Mouse (Mus musculus) activated CD4-positive, CD25-positive, alpha-beta regulatory T cell, adult 4 months (primary cell): ENCODE measurements around the gene Polr2l. TPM values are rescaled to one million over a fixed set of nuclear protein-coding genes. Genes with fewer than 3 reads are reported as not detected.

Experiments
- ATAC-seq: one replicate; pipeline ENCODE4 v1.8.0; 2017
- polyA plus RNA-seq, 2 experiments: library from polyadenylated mRNA; unstranded; fragments of 100-300 nt; shearing (Covaris generic); gene quantifications; one replicate each; pipeline ENCODE4 v1.2.1; 2017

Polr2l gene
- polyA plus RNA-seq, 2 experiments from 2014 or later: 22.3 to 22.6 TPM

- peak; percentile 58 for ATAC-seq
Measured at GRCm38 (mm10) chr7:141467230-141468030, 7.5 kb downstream of the Polr2l start, which contains the start of gene Cd151. Gene Cd151, plus strand, starts transcription at chr7:141467392.

GRCm38 (mm10) chr7:141466607-141467148 lies 8.3 kb downstream of the Polr2l start:
- no peak for ATAC-seq

- no peak for ATAC-seq
Measured at GRCm38 (mm10) chr7:141466045-141466394, 8.9 kb downstream of the Polr2l start.

GRCm38 (mm10) chr7:141465388-141466044 lies 9.4 kb downstream of the Polr2l start:
- no peak for ATAC-seq

GRCm38 (mm10) chr7:141464603-141465201 lies 10.2 kb downstream of the Polr2l start:
- ATAC-seq: no peak

GRCm38 (mm10) chr7:141463824-141464602 lies 10.9 kb downstream of the Polr2l start:
- no peak for ATAC-seq

GRCm38 (mm10) chr7:141462333-141462821 lies 12.6 kb downstream of the Polr2l start:
- no peak for ATAC-seq

GRCm38 (mm10) chr7:141461521-141462332 lies 13.2 kb downstream of the Polr2l start:
- ATAC-seq: no peak

GRCm38 (mm10) chr7:141460391-141461113 lies 14.4 kb downstream of the Polr2l start, which contains the start of gene Cracr2b:
Gene Cracr2b, plus strand, starts transcription at chr7:141461094.
- ATAC-seq: no peak

- ATAC-seq: no peak
Measured at GRCm38 (mm10) chr7:141460001-141460390, 14.9 kb downstream of the Polr2l start.

GRCm38 (mm10) chr7:141459301-141459711 lies 15.6 kb downstream of the Polr2l start:
- no peak for ATAC-seq

GRCm38 (mm10) chr7:141458661-141459060 lies 16.3 kb downstream of the Polr2l start:
- ATAC-seq: no peak

- ATAC-seq: no peak
Measured at GRCm38 (mm10) chr7:141457986-141458660, 16.8 kb downstream of the Polr2l start.

GRCm38 (mm10) chr7:141457236-141457635 lies 17.7 kb downstream of the Polr2l start:
- no peak for ATAC-seq

- ATAC-seq: no peak
Measured at GRCm38 (mm10) chr7:141456739-141457138, 18.2 kb downstream of the Polr2l start.

- ATAC-seq: peak; percentile 37
Measured at GRCm38 (mm10) chr7:141455610-141456314, 19.2 kb downstream of the Polr2l start.

GRCm38 (mm10) chr7:141454967-141455551 lies 19.9 kb downstream of the Polr2l start, which contains the start of gene Pnpla2:
Gene Pnpla2, plus strand, starts transcription at chr7:141455198.
- ATAC-seq: peak; percentile 81

GRCm38 (mm10) chr7:141453636-141454035 lies 21.3 kb downstream of the Polr2l start:
- no peak for ATAC-seq

- ATAC-seq: no peak
Measured at GRCm38 (mm10) chr7:141451928-141452327, 23.0 kb downstream of the Polr2l start.
